Mouse (Mus musculus) layer of hippocampus, postnatal 36 days (tissue): ENCODE measurements at regions not wholly inside any gene's neighbourhood (a gene's known extent, or its start where the extent isn't known, plus 50 kb on each side); places are given as distances from the start of the nearest gene placed in this dataset.
A peak's percentile ranks its signal among the peaks of the same experiment; 100 is the strongest.

ENCODE experiments used
- DNase-seq, 2 experiments: peaks; one replicate each; pipeline ENCODE4 v3.0.0; 2022

DNA sequence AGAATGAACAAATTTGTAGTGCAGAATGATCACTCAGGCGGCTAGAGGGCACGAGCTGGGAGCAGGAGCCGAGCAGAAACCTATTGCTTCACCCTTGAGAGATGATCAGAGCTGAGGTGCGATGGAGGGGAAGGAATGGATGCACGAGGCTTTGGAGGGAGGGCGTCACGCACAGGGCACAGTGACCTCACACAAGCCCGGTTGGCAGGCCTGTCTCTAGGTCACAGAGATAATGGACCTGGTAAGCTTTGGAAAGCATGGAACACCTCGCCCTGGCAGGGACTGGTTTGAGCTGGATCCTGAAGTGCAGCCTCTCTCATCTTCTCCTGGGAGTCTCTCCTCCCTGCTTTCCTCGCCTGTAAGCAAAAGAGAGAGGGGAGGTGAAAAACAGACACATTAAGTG is 273.4 kb upstream of the Zmiz1 start:
- peak in 1 of 2 experiments; percentile 10 for DNase-seq

DNA sequence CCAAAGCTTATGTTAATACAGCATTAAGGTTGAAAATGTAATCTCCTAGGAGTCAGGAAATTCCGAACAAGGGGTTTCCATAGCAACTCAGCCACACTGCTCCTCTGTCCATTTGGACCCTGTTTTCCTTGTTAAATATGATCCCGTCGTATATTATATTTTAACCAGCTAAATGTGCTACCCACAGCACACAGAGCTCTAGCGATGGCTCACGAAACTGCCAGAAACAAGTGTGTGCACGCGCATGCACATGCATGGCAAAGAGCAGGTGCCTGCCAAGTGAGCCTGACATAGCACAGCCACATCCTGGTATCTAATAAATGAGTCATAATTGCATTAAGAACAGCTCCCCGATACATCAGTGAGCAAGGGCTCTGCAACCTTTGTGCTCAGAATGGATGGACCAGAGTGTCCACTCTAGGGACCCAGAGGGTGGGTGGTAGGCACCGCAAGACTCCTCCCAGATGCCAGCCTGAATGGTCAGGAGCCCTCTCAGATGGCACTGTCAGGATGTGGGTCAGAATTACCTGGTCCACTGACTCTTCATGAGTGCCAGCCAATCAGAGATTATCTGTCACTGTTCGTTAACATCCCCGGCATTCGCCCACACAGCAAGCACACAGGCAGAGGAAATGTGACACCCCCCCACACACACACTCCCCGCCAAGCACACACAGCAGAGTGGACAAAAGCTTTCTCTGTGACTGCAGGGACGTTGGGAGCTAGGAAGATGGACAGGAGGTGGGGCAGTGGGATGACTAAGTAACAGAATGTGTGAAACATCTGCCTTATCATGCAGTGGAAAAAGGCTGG is 272.8 kb upstream of the Zmiz1 start:
- peak; percentile 44 to 48 for DNase-seq

DNA sequence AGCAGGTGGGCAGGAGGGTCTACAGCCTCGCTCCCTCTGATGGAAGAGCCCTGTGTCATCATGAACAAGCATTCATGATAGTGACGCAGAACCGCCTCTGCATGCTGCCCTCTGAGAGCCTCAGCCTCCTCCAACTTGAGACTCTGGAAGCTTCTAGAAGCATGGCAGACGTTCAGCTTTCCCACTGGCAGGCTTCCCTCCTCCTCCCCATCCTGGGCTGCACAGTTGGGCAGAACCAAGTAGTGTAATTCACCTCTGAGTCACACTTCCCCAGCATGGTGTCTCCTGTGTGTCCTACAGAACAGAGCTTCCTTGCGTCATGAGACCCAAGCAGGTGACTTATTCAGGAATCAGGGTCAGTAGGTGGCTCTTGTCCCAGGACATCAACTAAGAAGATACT is 271.3 kb upstream of the Zmiz1 start:
- peak in 1 of 2 experiments; percentile 32 for DNase-seq

- DNase-seq: no peak
Observed at GRCm38 (mm10) chr14:25189256-25189655, 269.7 kb upstream of the Zmiz1 start.

DNA sequence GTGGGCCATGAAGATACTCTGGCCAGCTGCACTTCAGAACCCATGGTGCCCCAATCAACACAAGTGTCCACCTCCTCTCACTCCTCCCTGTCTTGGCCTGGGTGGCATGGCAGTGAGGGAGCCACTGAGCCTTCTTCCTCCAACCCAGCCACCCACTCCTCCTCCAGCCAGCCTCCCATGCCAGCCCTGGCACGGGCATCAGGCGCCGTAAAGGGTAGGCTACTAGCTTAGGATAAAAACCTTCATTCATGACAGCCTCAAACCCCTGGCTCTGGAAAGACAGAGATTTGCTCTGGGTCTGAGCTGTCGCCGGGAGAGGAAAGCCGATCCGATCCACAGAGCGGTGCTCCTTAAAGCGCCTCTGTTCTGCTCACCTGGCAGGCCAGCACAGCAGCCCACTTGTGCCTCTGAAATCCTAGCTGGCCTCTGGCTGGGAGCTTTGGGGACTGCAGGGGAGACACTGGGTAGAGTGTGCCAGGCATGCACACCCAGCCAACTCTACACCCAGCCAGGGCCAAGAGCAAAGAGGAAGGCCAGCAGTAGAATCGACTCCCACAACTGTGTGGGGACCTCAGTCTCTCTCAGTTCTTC is 268.2 kb upstream of the Zmiz1 start:
- peak; percentile 26 to 40 for DNase-seq

GRCm38 (mm10) chr14:25196820-25197219 is 262.2 kb upstream of the Zmiz1 start:
- DNase-seq: no peak

DNA sequence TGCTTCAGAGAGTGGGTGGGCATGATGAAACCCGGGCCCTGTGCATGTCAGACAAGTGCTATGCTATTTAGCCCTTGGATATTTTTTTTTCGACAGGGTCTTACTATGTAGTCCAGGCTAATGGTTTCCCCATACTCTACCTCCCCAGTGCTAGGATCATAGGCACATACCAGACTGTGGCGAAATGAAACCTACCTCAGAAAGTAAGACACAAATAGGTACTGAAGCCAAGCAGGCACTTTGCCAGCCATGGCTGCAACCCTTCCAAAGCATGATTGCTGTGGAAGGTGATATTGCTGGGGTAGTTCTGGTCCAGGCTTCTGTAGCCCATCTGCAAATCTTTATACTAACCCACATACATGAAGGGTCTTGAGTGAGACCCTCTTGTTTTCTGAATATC is 259.1 kb upstream of the Zmiz1 start:
- DNase-seq: no peak

- no peak for DNase-seq
Observed at GRCm38 (mm10) chr14:25200656-25201179, 258.3 kb upstream of the Zmiz1 start.

- DNase-seq: no peak
Observed at GRCm38 (mm10) chr14:25202312-25202711, 256.7 kb upstream of the Zmiz1 start.

GRCm38 (mm10) chr14:25204091-25204490 is 254.9 kb upstream of the Zmiz1 start:
- DNase-seq: no peak

GRCm38 (mm10) chr14:25206855-25207254 is 252.1 kb upstream of the Zmiz1 start:
- DNase-seq: no peak

- no peak for DNase-seq
Observed at GRCm38 (mm10) chr14:25207422-25207821, 251.6 kb upstream of the Zmiz1 start.

GRCm38 (mm10) chr14:25208221-25209056 is 250.5 kb upstream of the Zmiz1 start:
- DNase-seq: no peak

DNA sequence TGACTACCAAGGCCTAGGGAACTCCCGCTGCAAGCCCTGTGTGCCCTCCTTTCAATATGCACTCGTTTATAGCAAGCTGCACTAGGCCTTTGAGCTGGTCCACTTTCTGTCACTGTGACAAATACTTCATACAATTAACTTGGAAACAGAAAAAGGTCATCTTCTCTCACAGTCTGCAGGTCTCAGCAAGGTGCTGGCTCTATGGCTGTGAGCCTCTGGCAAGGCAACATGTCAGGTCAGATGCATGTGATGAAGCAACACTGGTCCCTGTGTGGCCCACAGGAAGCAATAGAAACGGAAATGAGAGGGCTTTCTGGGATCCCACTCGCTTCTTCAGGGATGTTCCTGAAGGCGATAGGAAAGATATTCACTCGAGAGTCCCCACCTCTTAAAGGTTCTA is 245.9 kb upstream of the Zmiz1 start:
- no peak for DNase-seq

- no peak for DNase-seq
Observed at GRCm38 (mm10) chr14:25223091-25223490, 235.9 kb upstream of the Zmiz1 start.

DNA sequence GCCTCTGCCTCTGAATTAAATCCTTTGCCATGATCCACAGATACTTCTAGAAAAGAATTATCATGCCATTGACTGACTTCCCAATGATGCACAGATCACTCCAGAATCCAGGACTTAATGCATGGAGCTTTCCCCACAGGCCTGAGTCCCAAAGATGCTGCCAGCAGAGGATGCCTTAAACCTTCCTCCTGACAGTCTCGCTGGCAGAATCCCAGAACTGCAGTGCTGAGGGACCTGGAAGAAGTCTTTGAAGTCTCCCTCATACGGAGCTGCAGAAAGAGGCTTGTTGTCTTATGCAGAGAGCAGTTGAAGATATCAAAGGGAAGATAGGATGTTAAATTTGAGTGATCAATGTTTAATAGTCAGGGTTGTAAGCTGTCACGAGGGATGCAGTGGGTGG is 233.8 kb upstream of the Zmiz1 start:
- no peak for DNase-seq

DNA sequence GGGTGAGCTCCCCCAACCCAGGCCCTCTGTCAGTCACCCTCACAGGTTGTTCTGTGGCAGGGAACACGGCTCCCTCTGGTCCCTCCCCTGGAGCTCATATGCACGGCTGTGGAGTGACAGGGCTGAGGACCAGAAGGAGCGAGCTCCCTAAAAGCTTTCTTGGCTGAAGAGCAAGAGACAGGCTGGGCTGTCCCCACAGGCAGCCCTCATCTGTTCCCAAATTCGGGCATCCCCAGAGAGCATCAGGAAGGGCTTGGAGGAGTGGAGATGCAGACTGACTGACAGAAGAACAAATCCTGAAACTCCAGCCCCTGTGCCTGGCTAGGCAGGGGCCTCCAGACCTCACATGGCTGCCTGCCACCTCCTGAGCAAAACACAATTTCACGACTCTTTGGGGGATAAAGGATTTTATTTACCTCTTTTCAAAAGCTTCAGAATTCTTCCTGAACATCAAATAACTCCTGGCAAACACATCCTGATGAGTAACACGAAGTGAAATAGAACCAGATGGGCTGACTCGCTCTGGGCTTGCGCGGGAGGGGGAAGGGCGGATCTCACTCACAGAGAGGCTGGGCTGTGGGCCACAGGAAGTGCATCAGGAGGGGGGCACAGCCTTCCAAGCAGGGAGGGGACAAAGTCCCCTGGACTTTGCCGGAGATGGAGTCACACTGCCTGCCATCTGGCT is 232.7 kb upstream of the Zmiz1 start:
- DNase-seq: peak; percentile 89

- DNase-seq: peak; percentile 12 to 27
Observed at GRCm38 (mm10) chr14:25226840-25227506, 232.0 kb upstream of the Zmiz1 start.

DNA sequence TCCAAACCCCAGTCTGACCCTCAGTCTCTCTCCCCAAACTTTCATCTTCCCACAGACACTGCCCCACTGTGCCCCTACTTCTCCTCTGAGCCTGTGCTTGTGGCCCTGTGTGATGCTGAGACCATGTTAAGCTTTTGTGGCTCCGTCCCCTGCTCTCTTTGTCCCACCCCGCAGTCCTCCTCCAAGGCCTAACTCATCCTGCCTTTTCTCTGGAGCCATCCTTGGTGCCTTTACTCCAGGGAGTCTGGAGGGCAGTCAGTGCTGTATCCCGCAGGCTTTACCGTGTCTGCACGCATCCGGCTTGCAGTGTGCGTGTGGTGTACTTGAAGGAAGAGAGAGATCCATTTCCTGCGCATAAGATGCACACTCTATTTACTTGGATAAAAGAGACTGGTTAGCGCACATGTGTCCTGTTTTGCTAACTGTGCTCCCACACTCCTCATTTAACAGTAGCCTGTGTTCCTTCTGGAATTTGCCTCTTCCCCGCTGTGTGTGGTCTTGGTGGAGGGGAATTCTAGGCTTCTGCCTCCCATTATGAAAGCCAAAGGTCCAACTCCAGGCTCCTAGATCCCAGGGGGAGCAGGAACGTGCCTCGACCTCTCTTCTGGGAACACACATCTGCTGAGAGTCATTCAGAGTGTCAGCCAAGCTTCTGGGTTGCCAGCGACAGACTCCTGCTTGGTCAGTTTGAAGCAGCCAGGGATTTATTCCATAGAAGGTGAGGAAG is 230.5 kb upstream of the Zmiz1 start:
- no peak for DNase-seq

GRCm38 (mm10) chr14:25229569-25229968 is 229.4 kb upstream of the Zmiz1 start:
- no peak for DNase-seq

DNA sequence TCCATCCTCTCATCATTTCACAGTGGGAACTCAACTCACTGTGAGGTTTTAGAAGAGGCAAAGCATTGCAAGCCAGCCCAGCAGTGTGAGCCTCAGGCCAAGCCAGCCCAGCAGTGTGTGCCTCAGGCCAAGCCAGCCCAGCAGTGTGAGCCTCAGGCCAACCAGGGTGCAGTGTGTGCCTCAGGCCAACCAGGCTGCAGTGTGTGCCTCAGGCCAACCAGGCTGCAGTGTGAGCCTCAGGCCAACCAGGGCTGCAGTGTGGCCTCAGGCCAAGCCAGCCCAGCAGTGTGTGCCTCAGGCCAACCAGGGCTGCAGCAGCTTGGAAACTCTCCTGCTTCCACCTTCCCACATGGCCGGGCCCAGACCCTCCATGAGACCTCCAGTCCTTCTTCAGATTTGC is 227.1 kb upstream of the Zmiz1 start:
- no peak for DNase-seq
